8 mouse cellular contexts compared by ENCODE assay signal in genomic region chr17:6661093-6661816, GRCm38 (mm10). TPM values are rescaled to one million over a fixed set of nuclear protein-coding genes. Genes with fewer than 3 reads are reported as not detected.
DNase-seq lines count a peak whose midpoint lies in the region; ATAC-seq and TF ChIP-seq lines count a peak whose summit lies in the region.
"Not testable (repeated sequence)": the region's sequence is repeated elsewhere in the genome, so short reads cannot be mapped to it uniquely, and the experiment has no call there.
"Had no signal": no experiment of that assay in that cellular context is flagged by ENCODE, and none has a peak within 500 bp of the region (broad histone marks: within the 10 kb centered on the region; RNA-seq: fewer than 3 reads in every experiment).

No protein-coding gene starts in this region.

- WGBS in heart, postnatal 0 days = 40% methylated on average over 7 of the region's 11 CpGs
- 20% methylated on average over 9 of the region's 11 CpGs for WGBS in intestine, postnatal 0 days
- 23% methylated on average over 6 of the region's 11 CpGs for WGBS in liver, postnatal 0 days (ENCODE audit: insufficient replicate concordance)

- not testable (repeated sequence) for H3K36me3 ChIP-seq in heart, postnatal 0 days (replicated peaks; ENCODE audit: control insufficient read depth, insufficient read depth, low read length); intestine, postnatal 0 days (ENCODE audit: control insufficient read depth, insufficient read depth); liver, postnatal 0 days (replicated peaks; ENCODE audit: insufficient read depth, low read length)

- ATAC-seq in heart, postnatal 0 days (ENCODE audit: insufficient read depth, low read depth) = peak; percentile 59
- peak; percentile 51; the same call in 1 of the 2 replicates for ATAC-seq in intestine, postnatal 0 days
- peak; percentile 86 for ATAC-seq in liver, postnatal 0 days

- not testable (repeated sequence) for TF ChIP-seq EP300 in heart, postnatal 0 days (IDR thresholded peaks at IDR 0.05; ENCODE audit: low read depth); liver, postnatal 0 days (IDR thresholded peaks at IDR 0.05; ENCODE audit: low read depth)

- TF ChIP-seq CTCF in heart, postnatal 0 days (IDR thresholded peaks at IDR 0.05; ENCODE audit: low read depth); intestine, postnatal 0 days (IDR thresholded peaks at IDR 0.05; ENCODE audit: low read depth); liver, postnatal 0 days (IDR thresholded peaks at IDR 0.05; ENCODE audit: low read depth): not testable (repeated sequence)

- not testable (repeated sequence) for H3K4me3 ChIP-seq in heart, postnatal 0 days (ENCODE audit: low read depth, low read length); intestine, postnatal 0 days (ENCODE audit: low read depth, low read length); liver, postnatal 0 days (ENCODE audit: low read depth, low read length)

- peak overlapping the region; percentile 11; the same call in 1 of the 2 replicates for H3K27ac ChIP-seq in heart, postnatal 0 days (ENCODE audit: low read depth)
- not testable (repeated sequence) for H3K27ac ChIP-seq in intestine, postnatal 0 days (ENCODE audit: low read depth, low read length); liver, postnatal 0 days (ENCODE audit: low read depth)

- not testable (repeated sequence) for H3K9me3 ChIP-seq in heart, postnatal 0 days (replicated peaks; ENCODE audit: control insufficient read depth, low read length); intestine, postnatal 0 days (ENCODE audit: control insufficient read depth); liver, postnatal 0 days (ENCODE audit: low read length)

- not testable (repeated sequence) for H3K4me2 ChIP-seq in heart, postnatal 0 days (ENCODE audit: low read depth, low read length); intestine, postnatal 0 days (replicated peaks; ENCODE audit: low read depth); liver, postnatal 0 days (ENCODE audit: low read depth, low read length)

- H3K9ac ChIP-seq in heart, postnatal 0 days (replicated peaks; ENCODE audit: low read depth, low read length); intestine, postnatal 0 days (ENCODE audit: low read depth, low read length); liver, postnatal 0 days (replicated peaks): not testable (repeated sequence)

- not testable (repeated sequence) for H3K27me3 ChIP-seq in heart, postnatal 0 days (ENCODE audit: control insufficient read depth, insufficient read depth, low read length); intestine, postnatal 0 days (replicated peaks; ENCODE audit: control insufficient read depth, insufficient read depth, low read length); liver, postnatal 0 days (ENCODE audit: insufficient read depth, low read length)

- H3K4me1 ChIP-seq in heart, postnatal 0 days (ENCODE audit: control insufficient read depth, insufficient read depth); intestine, postnatal 0 days (replicated peaks; ENCODE audit: control insufficient read depth, insufficient read depth, low read length); liver, postnatal 0 days (ENCODE audit: insufficient read depth): not testable (repeated sequence)

- peak; percentile 8 for DNase-seq in embryo, embryonic 10 days (ENCODE audit: low spot score)
- DNase-seq in gastrocnemius, postnatal 10 days = peak; percentile 35
- peak; percentile 7 for DNase-seq in heart, postnatal 0 days (ENCODE audit: low spot score)
- peak; percentile 26 for DNase-seq in liver, postnatal 0 days
- DNase-seq in naive thymus-derived CD4-positive, alpha-beta T cell, adult 2 months (ENCODE audit: low read depth) = peak; percentile 35
- peak; percentile 74 to 82 for DNase-seq in thymus, adult 18-20 months

RNA-seq across cellular contexts. Expression of gene Sytl3, which starts 2.4 kb away (rescaled TPM):
- under 1 TPM; 0.35 to 0.52 TPM for total RNA-seq in gastrocnemius, postnatal 10 days (2021)
- 1.9 TPM in 1 of 2 replicates, not detected in the other for total RNA-seq in heart, postnatal 0 days (2014; rRNA removed; ENCODE audit: low replicate concordance)
- 0.18 and 0.40 TPM in 2 replicates for polyA plus RNA-seq in heart, postnatal 0 days (2015; fragmentation: Nextera tagmentation; extraction: Ambion mirVana)
- polyA plus RNA-seq in intestine, postnatal 0 days (2015; fragmentation: Nextera tagmentation; extraction: Ambion mirVana) = 10.7 and 11.0 TPM in 2 replicates
- polyA plus RNA-seq in liver, postnatal 0 days (2015; fragmentation: Nextera tagmentation; extraction: Ambion mirVana) = 0.18 and 0.21 TPM in 2 replicates
- total RNA-seq: MEL had no signal

RNA-seq across cellular contexts. Expression of gene Dynlt1f, which starts 5.6 kb away (rescaled TPM):
- total RNA-seq in gastrocnemius, postnatal 10 days (2021) = 10 to 100 TPM; 82.0 to 85.2 TPM
- total RNA-seq in heart, postnatal 0 days (2014; rRNA removed; ENCODE audit: low replicate concordance) = 130 and 148 TPM in 2 replicates
- polyA plus RNA-seq in heart, postnatal 0 days (2015; fragmentation: Nextera tagmentation; extraction: Ambion mirVana) = 213 TPM in 2 replicates
- 234 and 240 TPM in 2 replicates for polyA plus RNA-seq in intestine, postnatal 0 days (2015; fragmentation: Nextera tagmentation; extraction: Ambion mirVana)
- 52.8 and 54.5 TPM in 2 replicates for polyA plus RNA-seq in liver, postnatal 0 days (2015; fragmentation: Nextera tagmentation; extraction: Ambion mirVana)

RNA-seq across cellular contexts. Expression of gene Dynlt1c, which starts 59.8 kb away (rescaled TPM):
- total RNA-seq in gastrocnemius, postnatal 10 days (2021) = 1 to 10 TPM; 3.9 to 5.3 TPM
- total RNA-seq in heart, postnatal 0 days (2014; rRNA removed; ENCODE audit: low replicate concordance) = 2.1 and 4.9 TPM in 2 replicates
- 16.5 and 17.8 TPM in 2 replicates for polyA plus RNA-seq in heart, postnatal 0 days (2015; fragmentation: Nextera tagmentation; extraction: Ambion mirVana)
- polyA plus RNA-seq in intestine, postnatal 0 days (2015; fragmentation: Nextera tagmentation; extraction: Ambion mirVana) = 8.9 and 13.1 TPM in 2 replicates
- polyA plus RNA-seq in liver, postnatal 0 days (2015; fragmentation: Nextera tagmentation; extraction: Ambion mirVana) = 6.7 and 7.0 TPM in 2 replicates

Comparison
In these comparisons a context has a peak if more than half of its experiments do, and no peak if none do; other contexts are left out.
1. DNase-seq: peak in every context shown above with its lines; median percentile 78 in thymus, adult 18-20 months; 35 in gastrocnemius, postnatal 10 days; 35 in naive thymus-derived CD4-positive, alpha-beta T cell, adult 2 months; 26 in liver, postnatal 0 days; 8 in embryo, embryonic 10 days; 7 in heart, postnatal 0 days.